Mouse (Mus musculus) liver, embryonic 16.5 days (tissue): Measurements from ENCODE around the gene Tppp3. TPM values are rescaled to one million over a fixed set of nuclear protein-coding genes. Genes with fewer than 3 reads are reported as not detected.

Experiments
- ATAC-seq: fragments of 200-750 bp; cut with Nextera tagmentation; 2 replicates; pipeline ENCODE4 v1.8.0; 2017; ENCODE audit warnings: low read depth, mild to moderate bottlenecking, moderate number of reproducible peaks, moderate library complexity
- H3K27ac ChIP-seq: fragments of 300-500 bp; sonication (generic); 2 replicates; pipeline ENCODE4 v1.5.1; 2014; ENCODE audit warnings: mild to moderate bottlenecking, low read length
- H3K27me3 ChIP-seq: fragments of 300-500 bp; sonication (generic); 2 replicates; pipeline ENCODE4 v1.6.1; 2014; ENCODE audit warnings: low read depth, low read length, mixed read lengths; ENCODE audit not compliant: control insufficient read depth, insufficient read depth
- H3K36me3 ChIP-seq: fragments of 300-500 bp; sonication (generic); 2 replicates; pipeline ENCODE4 v1.6.1; 2014; ENCODE audit warnings: mild to moderate bottlenecking; ENCODE audit not compliant: control insufficient read depth, insufficient read depth
- H3K4me1 ChIP-seq: fragments of 300-500 bp; sonication (generic); 2 replicates; pipeline ENCODE4 v1.6.1; 2014; ENCODE audit warnings: low read depth, low read length, mixed read lengths; ENCODE audit not compliant: control insufficient read depth
- H3K4me2 ChIP-seq: fragments of 300-500 bp; sonication (generic); 2 replicates; pipeline ENCODE4 v1.6.1; 2014; ENCODE audit warnings: low read depth, low read length, mixed read lengths
- H3K4me3 ChIP-seq: fragments of 300-500 bp; sonication (generic); 2 replicates; pipeline ENCODE4 v1.5.1; 2014; ENCODE audit warnings: low read depth, mild to moderate bottlenecking, low read length
- H3K9ac ChIP-seq: fragments of 300-500 bp; sonication (generic); 2 replicates; pipeline ENCODE4 v1.6.1; 2014; ENCODE audit warnings: low read depth, low read length
- H3K9me3 ChIP-seq: fragments of 300-500 bp; sonication (generic); replicated peaks from 2 replicates; pipeline ENCODE4 v1.6.1; 2016; ENCODE audit warnings: low read length; ENCODE audit not compliant: control insufficient read depth
- WGBS: fragments of 180-500 bp; shearing (Covaris S2); extraction: QIAGEN DNeasy Blood & Tissue Kit; methylation state at CpG from one replicate; pipeline ENCODE4 v1.1.7; 2014; ENCODE audit not compliant: insufficient replicate concordance; 5-methylcytosine and 5-hydroxymethylcytosine counted together
- polyA plus RNA-seq: library from polyadenylated mRNA; unstranded; fragments of >200 nt; fragmentation: Nextera tagmentation; extraction: Ambion mirVana; gene quantifications from 2 replicates; pipeline ENCODE4 v1.2.1, GENCODE M21; 2015

Gene Tppp3
- 2.8 and 5.9 TPM in 2 replicates for polyA plus RNA-seq

DNA sequence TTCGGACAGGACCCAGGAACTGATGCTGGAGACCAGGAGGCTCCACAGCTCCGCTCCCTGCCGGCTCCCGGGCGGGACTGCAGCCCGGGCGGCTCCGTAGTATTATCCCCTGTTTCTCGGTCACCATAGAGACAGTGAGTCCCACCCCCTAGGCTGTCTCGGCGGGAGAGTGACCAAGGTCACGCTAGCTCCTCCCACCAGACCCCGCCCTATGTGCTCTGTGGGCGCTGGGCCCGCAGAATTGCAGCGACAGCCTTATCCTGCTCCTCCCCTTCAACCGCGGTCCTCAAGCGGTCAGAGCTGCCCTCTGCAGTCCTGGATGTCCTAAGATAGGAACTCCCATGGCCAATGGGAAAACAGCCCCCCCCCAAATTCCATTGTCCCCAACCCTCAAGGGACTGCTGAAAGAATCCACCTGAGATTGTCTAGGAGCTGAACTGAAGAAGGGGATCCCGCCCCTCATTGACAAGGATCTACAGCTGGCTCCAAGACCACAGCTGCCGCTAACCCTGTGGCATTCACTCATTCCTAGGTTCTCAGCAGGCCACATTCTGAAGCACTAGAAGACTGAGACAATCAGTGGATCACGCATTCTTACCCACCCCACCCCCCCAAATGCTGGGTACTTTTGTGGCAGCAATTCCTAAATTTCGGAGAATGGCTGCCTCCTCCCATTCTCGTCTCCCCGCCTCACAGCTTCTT lies at the start of gene Tppp3:
Gene Tppp3 (minus strand): TSS at position 213 of the 702 bp plus-strand sequence.
- Histone ChIP-seq H3K27me3 (peaks cover 45% of the 10 kb centered on the region), H3K4me2 (peak within 1 kb of the TSS; percentile 50), H3K9me3 (no peaks in the 10 kb centered on the region), H3K4me1 (peaks cover 28% of the 10 kb centered on the region), H3K4me3 (peak within 1 kb of the TSS; percentile 25), H3K9ac (no peak within 1 kb of the TSS), H3K27ac (no peak within 1 kb of the TSS), H3K36me3 (no peaks in the 10 kb centered on the region)
- ATAC-seq, result peak; percentile 88
- WGBS, result 7% methylated on average over 25 of the region's 25 CpGs

DNA sequence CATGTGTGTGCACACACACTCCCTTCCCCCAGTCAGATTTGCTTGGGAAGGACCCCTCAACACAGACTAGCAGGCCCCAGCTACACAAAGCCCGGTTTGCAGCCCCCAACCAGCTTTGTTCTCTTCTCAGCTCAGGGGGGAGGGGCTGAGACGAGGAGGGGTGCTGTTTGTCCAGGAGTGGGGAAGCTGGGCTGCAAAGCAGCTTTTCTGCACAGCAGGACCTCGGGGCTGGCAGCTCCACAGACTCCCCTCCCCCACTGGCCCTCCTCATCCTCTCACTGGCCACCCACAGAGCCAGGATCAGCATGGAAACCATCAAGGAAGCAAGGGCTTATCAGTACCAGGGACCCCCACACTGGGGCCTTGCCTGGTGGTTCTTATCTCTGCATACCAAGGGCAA lies 49.7 kb upstream of the Tppp3 start:
- no peak for ATAC-seq
- Histone ChIP-seq H3K4me2 (no peak overlapping the region), H3K27me3 (peaks cover 43% of the 10 kb centered on the region), H3K9ac (no peak overlapping the region), H3K36me3 (no peaks in the 10 kb centered on the region; the same call in 1 of the 2 replicates), H3K9me3 (no peaks in the 10 kb centered on the region), H3K4me3 (no peak overlapping the region), H3K4me1 (peaks cover 32% of the 10 kb centered on the region), H3K27ac (no peak overlapping the region)
- WGBS, result 10% methylated on average over 3 of the region's 3 CpGs

DNA sequence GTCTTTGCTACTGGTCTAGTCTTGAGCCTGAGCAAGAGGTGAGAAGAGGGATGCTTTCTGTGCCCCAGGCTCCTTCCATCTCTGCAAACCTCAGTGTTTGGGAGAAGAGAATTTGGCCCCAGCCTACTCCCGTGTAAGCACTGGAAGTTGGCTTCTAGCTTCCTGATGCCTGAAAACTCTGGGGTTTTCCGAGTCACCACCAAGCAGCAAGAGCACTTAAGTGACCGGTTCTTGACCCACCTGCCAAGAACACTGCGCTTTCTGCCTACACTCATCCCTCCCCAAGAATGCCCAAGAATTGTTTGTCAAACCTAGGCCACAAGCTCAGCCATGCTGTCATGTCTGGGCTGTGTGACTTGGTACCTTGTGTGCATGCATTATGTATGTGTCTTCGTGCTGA lies 49.2 kb upstream of the Tppp3 start:
- Histone ChIP-seq H3K9ac (no peak overlapping the region), H3K4me3 (no peak overlapping the region), H3K4me1 (peaks cover 33% of the 10 kb centered on the region), H3K4me2 (no peak overlapping the region), H3K9me3 (no peaks in the 10 kb centered on the region), H3K27me3 (peaks cover 44% of the 10 kb centered on the region), H3K36me3 (no peaks in the 10 kb centered on the region; the same call in 1 of the 2 replicates), H3K27ac (no peak overlapping the region)
- WGBS, result 59% methylated on average over 5 of the region's 5 CpGs
- no peak for ATAC-seq

DNA sequence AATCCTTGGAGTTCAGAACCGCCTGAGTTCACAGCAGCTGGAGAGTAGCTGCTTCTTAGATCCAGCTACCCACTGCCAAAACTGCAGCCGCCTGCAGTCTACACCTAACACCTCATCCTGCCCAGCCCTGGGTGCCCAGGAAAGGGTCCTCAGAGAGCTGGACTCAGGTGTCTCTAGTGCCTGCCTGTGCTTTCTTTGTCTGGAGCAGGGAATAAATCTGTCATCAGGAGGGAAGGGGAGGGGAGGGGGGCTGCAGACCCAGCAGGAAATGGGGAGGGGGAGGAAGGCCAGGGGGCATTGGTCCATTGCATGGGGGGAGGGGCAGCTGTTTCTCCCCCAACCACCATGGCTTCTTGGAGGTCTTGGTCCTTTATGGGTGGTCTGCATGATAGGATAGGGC lies 48.3 kb upstream of the Tppp3 start:
- Histone ChIP-seq H3K4me3 (no peak overlapping the region), H3K27me3 (peaks cover 48% of the 10 kb centered on the region), H3K36me3 (no peaks in the 10 kb centered on the region), H3K4me2 (peak overlapping the region; percentile 85; the same call in 1 of the 2 replicates), H3K4me1 (peaks cover 33% of the 10 kb centered on the region), H3K9me3 (no peaks in the 10 kb centered on the region), H3K9ac (no peak overlapping the region), H3K27ac (no peak overlapping the region)
- no peak for ATAC-seq
- 11% methylated on average over 2 of the region's 2 CpGs for WGBS

DNA sequence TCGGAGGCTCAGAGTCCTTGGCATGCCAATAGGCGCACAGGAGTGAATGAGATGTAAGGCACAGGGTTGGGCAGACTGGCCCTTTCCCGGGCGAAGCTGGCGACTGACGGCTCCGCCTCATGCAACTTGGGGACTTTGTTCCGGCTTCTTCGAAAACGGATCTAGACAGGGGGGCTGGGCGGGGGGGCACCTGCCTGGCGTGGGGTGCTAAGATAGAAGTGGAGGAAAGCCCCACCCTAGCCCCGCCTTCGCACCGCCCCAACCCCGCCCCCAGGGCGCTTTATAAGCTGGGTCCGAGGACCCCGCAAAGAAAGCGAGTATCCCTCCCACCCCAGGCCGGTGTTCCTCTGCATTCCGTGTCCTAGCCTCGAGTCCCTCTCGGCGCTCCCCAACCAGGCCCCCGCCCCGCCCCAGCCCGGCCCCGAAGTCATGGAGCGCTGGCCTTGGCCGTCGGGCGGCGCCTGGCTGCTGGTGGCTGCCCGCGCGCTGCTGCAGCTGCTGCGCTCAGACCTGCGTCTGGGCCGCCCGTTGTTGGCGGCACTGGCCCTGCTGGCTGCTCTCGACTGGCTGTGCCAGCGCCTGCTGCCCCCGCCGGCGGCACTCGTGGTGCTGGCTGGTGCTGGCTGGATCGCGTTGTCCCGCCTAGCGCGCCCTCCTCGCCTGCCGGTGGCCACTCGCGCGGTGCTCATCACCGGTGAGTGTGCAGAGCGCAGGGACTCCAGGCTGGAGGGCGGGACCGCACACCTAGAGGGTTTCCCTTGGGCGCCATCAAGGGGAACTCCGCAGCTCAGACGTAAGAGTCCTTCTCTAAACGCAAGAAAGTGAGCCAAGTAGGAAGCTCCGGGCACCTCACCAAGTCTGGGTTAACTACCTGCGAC lies 47.3 kb upstream of the Tppp3 start, which contains the start of gene Hsd11b2:
Gene Hsd11b2 (plus strand): TSS at position 320 of the 878 bp plus-strand sequence.
- peak within 1 kb of the TSS; percentile 85 for H3K4me2 ChIP-seq
- H3K9ac ChIP-seq, result peak within 1 kb of the TSS; percentile 8; the same call in 1 of the 2 replicates
- peak within 1 kb of the TSS; percentile 50 for H3K4me3 ChIP-seq
- no peak within 1 kb of the TSS for H3K27ac ChIP-seq
- no peaks in the 10 kb centered on the region for H3K36me3 ChIP-seq
- peaks cover 48% of the 10 kb centered on the region for H3K27me3 ChIP-seq
- WGBS, result under 1% methylated on average over 68 of the region's 68 CpGs
- no peaks in the 10 kb centered on the region for H3K9me3 ChIP-seq
- H3K4me1 ChIP-seq, result peaks cover 33% of the 10 kb centered on the region
- ATAC-seq, result peak; percentile 63

DNA sequence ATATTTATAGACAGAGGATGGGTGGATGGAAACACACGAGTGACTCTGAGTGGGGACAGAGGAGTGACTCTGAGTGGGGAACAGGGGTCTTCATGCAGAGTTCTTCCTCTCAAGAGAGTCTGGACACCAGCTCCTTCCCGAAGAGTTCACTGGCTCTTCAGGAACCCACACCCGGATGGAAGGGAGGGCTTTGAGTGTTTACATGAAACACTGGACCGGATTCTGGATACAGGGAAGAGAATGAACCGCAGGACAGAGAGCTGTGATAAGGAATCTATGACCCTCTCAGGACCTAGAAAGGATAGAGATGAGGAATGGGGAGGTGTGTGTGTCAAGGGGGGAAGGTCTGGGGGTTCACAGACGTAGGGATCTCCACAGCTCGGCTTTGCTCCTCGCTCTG lies 46.0 kb upstream of the Tppp3 start:
- Histone ChIP-seq H3K4me1 (peaks cover 25% of the 10 kb centered on the region), H3K9me3 (no peaks in the 10 kb centered on the region), H3K36me3 (no peaks in the 10 kb centered on the region), H3K9ac (no peak overlapping the region), H3K27ac (no peak overlapping the region), H3K27me3 (peaks cover 48% of the 10 kb centered on the region), H3K4me2 (no peak overlapping the region), H3K4me3 (no peak overlapping the region)
- WGBS, result 34% methylated on average over 8 of the region's 8 CpGs
- ATAC-seq, result no peak

DNA sequence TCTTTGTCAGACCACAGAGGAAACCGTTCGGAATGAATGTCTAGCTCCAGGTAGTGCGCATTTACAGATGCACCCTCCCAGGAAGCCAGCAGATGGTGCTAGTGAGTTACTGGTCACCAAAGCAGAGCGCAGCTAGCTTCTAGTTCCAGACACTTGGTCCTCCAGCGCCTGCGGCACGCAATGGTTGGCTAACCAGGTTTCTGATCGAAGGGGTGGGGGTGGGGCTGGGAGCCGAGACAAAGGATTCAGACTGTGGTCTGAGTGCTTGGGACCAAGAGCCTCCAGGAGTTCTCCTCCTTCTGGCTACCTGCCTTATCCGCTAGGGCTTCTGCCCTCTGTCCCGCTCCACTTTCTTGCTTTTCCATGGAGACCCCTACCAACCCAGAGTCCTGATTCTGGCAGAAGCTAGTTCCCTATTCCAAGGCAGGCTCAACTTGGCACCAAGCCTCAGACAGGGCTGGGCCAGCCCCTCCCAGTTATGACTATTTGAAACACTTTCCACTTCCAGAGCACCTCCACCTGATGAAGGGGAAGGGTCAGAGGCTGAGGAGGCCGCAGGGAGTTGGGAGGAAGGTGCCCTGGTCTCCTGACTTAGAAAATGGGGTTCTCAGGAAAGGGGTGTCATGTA lies 44.8 kb upstream of the Tppp3 start:
- H3K4me1 ChIP-seq, result peaks cover 21% of the 10 kb centered on the region
- no peak overlapping the region; the same call in 1 of the 2 replicates for H3K4me2 ChIP-seq
- ATAC-seq, result peak; percentile 31; the same call in 1 of the 2 replicates
- no peak overlapping the region for H3K4me3 ChIP-seq
- WGBS, result 9% methylated on average over 12 of the region's 12 CpGs
- no peak overlapping the region for H3K9ac ChIP-seq
- H3K9me3 ChIP-seq, result no peaks in the 10 kb centered on the region
- no peaks in the 10 kb centered on the region for H3K36me3 ChIP-seq
- H3K27me3 ChIP-seq, result peaks cover 48% of the 10 kb centered on the region
- no peak overlapping the region for H3K27ac ChIP-seq

DNA sequence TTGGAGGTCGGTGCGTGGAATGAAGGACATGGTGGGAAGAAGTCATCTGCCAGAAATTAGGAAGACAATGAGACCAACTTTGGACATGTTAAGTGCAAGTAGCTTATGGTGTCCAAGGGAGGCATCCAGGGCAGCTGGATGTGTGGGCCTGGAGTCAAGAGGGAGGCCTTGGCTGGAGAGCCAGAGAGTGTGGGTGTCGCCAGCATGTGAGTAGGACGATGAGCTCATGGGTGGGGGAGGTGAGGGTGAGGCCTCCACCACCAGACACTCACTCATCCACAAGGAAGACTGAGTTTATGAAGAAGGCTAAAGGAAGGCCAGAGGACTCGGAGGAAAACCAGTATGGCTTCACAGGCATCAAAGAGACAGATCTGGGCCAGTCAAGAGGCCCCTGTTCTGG lies 43.3 kb upstream of the Tppp3 start:
- whole genome bisulfite sequencing, result 61% methylated on average over 5 of the region's 5 CpGs
- no peak overlapping the region for H3K27ac ChIP-seq
- no peak for ATAC-seq
- H3K9me3 ChIP-seq, result no peaks in the 10 kb centered on the region
- peaks cover 19% of the 10 kb centered on the region for H3K4me1 ChIP-seq
- no peak overlapping the region for H3K4me3 ChIP-seq
- H3K4me2 ChIP-seq, result no peak overlapping the region
- H3K27me3 ChIP-seq, result peaks cover 40% of the 10 kb centered on the region
- H3K36me3 ChIP-seq, result no peaks in the 10 kb centered on the region
- no peak overlapping the region for H3K9ac ChIP-seq
